Mouse (Mus musculus) ES-Bruce4 (cell line): ENCODE results near the gene Reg1. TPM values are rescaled to one million over a fixed set of nuclear protein-coding genes. Genes with fewer than 3 reads are reported as not detected.

Experiments
- H3K27ac ChIP-seq: 2 replicates; pipeline ENCODE4 v1.5.1; 2012; ENCODE audit warnings: low read length, inconsistent platforms; ENCODE audit not compliant: insufficient read depth
- H3K27me3 ChIP-seq: 2 replicates; pipeline ENCODE4 v1.6.1; 2012; ENCODE audit warnings: mild to moderate bottlenecking, low read length, inconsistent platforms; ENCODE audit not compliant: control insufficient read depth, poor library complexity, insufficient read depth, severe bottlenecking
- H3K36me3 ChIP-seq: 2 replicates; pipeline ENCODE4 v1.6.1; 2012; ENCODE audit warnings: inconsistent platforms, mild to moderate bottlenecking, low read length, moderate library complexity; ENCODE audit not compliant: control insufficient read depth, poor library complexity, insufficient read depth, severe bottlenecking
- H3K4me1 ChIP-seq: one replicate; pipeline ENCODE4 v1.8.1; 2011; ENCODE audit warnings: low read length; ENCODE audit not compliant: control insufficient read depth, insufficient read depth
- H3K4me3 ChIP-seq: 2 replicates; pipeline ENCODE4 v1.5.1; 2011; ENCODE audit warnings: low read depth, mild to moderate bottlenecking, low read length
- H3K9ac ChIP-seq: 2 replicates; pipeline ENCODE4 v1.6.1; 2012; ENCODE audit warnings: low read depth, mild to moderate bottlenecking, inconsistent platforms; ENCODE audit not compliant: poor library complexity, severe bottlenecking
- H3K9me3 ChIP-seq: replicated peaks from 2 replicates; pipeline ENCODE4 v1.6.1; 2012; ENCODE audit warnings: mild to moderate bottlenecking, low read length, inconsistent platforms; ENCODE audit not compliant: control insufficient read depth, poor library complexity, insufficient read depth, severe bottlenecking
- CTCF ChIP-seq: IDR thresholded peaks from one replicate; pipeline ENCODE4 v1.8.1; 2011; ENCODE audit warnings: low read depth, low read length
- EP300 ChIP-seq: IDR thresholded peaks from 2 replicates; pipeline ENCODE4 v1.6.1; 2011; ENCODE audit warnings: low read depth, low read length; ENCODE audit not compliant: insufficient read depth
- POLR2A ChIP-seq: IDR thresholded peaks from one replicate; pipeline ENCODE4 v1.8.1; 2011; ENCODE audit warnings: low read length; ENCODE audit not compliant: insufficient read depth
- polyA plus RNA-seq: library from polyadenylated mRNA; stranded (reverse); fragments of >200 nt; gene quantifications from 2 replicates; pipeline ENCODE4 v1.2.4, GENCODE M21; 2011; ENCODE audit warnings: low read depth; ENCODE audit not compliant: missing spikeins, insufficient read depth, insufficient read length

Gene Reg1
- polyA plus RNA-seq, 1 experiment, result not detected

- TF ChIP-seq POLR2A, result no peak
- TF ChIP-seq EP300, result no peak
- no peak for TF ChIP-seq CTCF
- H3K9me3 ChIP-seq, result no peaks in the 10 kb centered on the region
- no peaks in the 10 kb centered on the region for H3K4me1 ChIP-seq
- no peak within 1 kb of the TSS for H3K4me3 ChIP-seq
- no peaks in the 10 kb centered on the region for H3K27me3 ChIP-seq
- H3K27ac ChIP-seq, result no peak within 1 kb of the TSS
- no peak within 1 kb of the TSS for H3K9ac ChIP-seq
- no peaks in the 10 kb centered on the region for H3K36me3 ChIP-seq
Measured at GRCm38 (mm10) chr6:78468772-78469171, 46.3 kb downstream of the Reg1 start, which contains the start of gene Reg3g. TSS of gene Reg3g (minus strand) at chr6:78468872.

- Histone ChIP-seq H3K27me3 (no peaks in the 10 kb centered on the region), H3K9ac (no peak overlapping the region), H3K4me1 (no peaks in the 10 kb centered on the region), H3K36me3 (no peaks in the 10 kb centered on the region), H3K9me3 (no peaks in the 10 kb centered on the region), H3K4me3 (no peak overlapping the region), H3K27ac (no peak overlapping the region)
- TF ChIP-seq POLR2A (no peak), CTCF (no peak), EP300 (no peak)
Measured at GRCm38 (mm10) chr6:78469287-78469686, 46.8 kb downstream of the Reg1 start.

Other genes starting within 250 kb of the Reg1 start
- not detected in 2 replicates for gene Reg3b, start 52.1 kb upstream of the Reg1 start, polyA plus RNA-seq
- not detected in 2 replicates for gene Reg3d, start 43.8 kb upstream of the Reg1 start, polyA plus RNA-seq
- gene Reg3a, start 42.0 kb upstream of the Reg1 start, polyA plus RNA-seq, result not detected in 2 replicates
- not detected in 2 replicates for gene Reg2, start 27.1 kb upstream of the Reg1 start, polyA plus RNA-seq
- not detected in 2 replicates for gene Reg3g, start 46.2 kb downstream of the Reg1 start, polyA plus RNA-seq